8 mouse cellular contexts compared by ENCODE assay signal in the genomic region with DNA sequence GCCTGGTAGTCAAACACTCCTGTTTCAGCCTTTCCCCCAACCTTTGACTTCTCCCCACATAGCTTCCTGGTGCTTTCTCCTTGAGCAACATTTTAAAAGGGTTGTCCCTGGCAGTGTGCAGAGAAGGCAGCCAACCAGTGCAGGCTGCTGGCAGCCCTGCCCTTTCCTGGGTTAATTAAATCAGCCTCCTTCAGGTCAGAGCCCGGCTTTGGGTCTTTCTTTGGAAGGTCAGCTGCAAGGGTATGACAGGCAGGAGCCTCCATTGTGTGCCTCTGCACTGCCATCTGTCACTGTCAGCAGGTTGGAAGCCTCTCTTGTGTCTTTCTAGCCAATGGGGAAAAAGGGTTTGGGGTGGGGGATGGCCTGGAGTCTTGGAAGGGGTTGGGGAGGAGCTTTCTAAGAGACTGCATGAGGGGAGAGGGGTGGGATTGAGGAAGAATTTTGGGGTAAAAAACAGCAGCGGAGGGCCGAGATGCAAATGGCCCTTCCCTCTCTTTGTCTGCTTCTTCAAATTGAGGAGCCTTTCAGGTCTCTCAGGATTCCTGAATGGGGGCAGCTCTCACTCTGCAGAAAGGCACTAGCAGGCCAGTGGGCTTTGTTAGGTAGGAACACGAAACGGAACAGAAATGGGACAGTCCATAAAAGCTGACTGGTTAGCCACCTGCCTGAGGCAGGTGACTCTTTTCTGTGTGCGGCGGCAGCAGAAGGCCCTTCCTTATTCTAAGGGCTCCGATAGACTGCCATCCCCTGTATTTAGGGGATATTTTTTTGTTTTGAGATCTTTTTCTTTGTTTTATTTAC. TPM values are rescaled to one million over a fixed set of nuclear protein-coding genes. Genes with fewer than 3 reads are reported as not detected.
A peak's percentile ranks its signal among the peaks of the same experiment; 100 is the strongest.
DNase-seq lines count a peak whose midpoint lies in the region; ATAC-seq and TF ChIP-seq lines count a peak whose summit lies in the region.

No protein-coding gene starts in this region.

- H3K4me3 ChIP-seq in limb, embryonic 10.5 days, result peak overlapping the region; percentile 19; the same call in 1 of the 2 replicates
- peak overlapping the region; percentile 21 for H3K4me3 ChIP-seq in midbrain, embryonic 15.5 days
- H3K4me3 ChIP-seq in gastrocnemius, adult 2 months, result no peak overlapping the region

- peak overlapping the region; percentile 40 for H3K9ac ChIP-seq in midbrain, embryonic 15.5 days

- H3K36me3 ChIP-seq in limb, embryonic 10.5 days, result no peaks in the 10 kb centered on the region
- H3K36me3 ChIP-seq in midbrain, embryonic 15.5 days (replicated peaks), result no peaks in the 10 kb centered on the region

- H3K27me3 ChIP-seq in limb, embryonic 10.5 days (ENCODE audit: low read depth, poor library complexity, severe bottlenecking), result no peaks in the 10 kb centered on the region
- no peaks in the 10 kb centered on the region for H3K27me3 ChIP-seq in midbrain, embryonic 15.5 days (replicated peaks)

- H3K27ac ChIP-seq in limb, embryonic 10.5 days, result peak overlapping the region; percentile 76
- H3K27ac ChIP-seq in midbrain, embryonic 15.5 days, result peak overlapping the region; percentile 93
- no peak overlapping the region; the same call in 1 of the 2 replicates for H3K27ac ChIP-seq in gastrocnemius, adult 2 months

- no peak for TF ChIP-seq CTCF in gastrocnemius, adult 2 months (IDR thresholded peaks at IDR 0.05)

- WGBS in limb, embryonic 10.5 days, result 20% methylated on average over 8 of the region's 8 CpGs
- 7% methylated on average over 8 of the region's 8 CpGs for WGBS in midbrain, embryonic 15.5 days

- peak; percentile 64 for ATAC-seq in granulocyte monocyte progenitor cell, adult 5-6 weeks (replicated peaks; ENCODE audit: poor library complexity, severe bottlenecking)
- peak; percentile 78 for ATAC-seq in midbrain, embryonic 15.5 days (replicated peaks)

- H3K4me2 ChIP-seq in midbrain, embryonic 15.5 days, result peak overlapping the region; percentile 45

- intact Hi-C loops in gastrocnemius, adult 2 months (cut with DNase I), result no loop called here

- H3K9me3 ChIP-seq in limb, embryonic 10.5 days (replicated peaks), result no peaks in the 10 kb centered on the region
- H3K9me3 ChIP-seq in midbrain, embryonic 15.5 days, result no peaks in the 10 kb centered on the region

- DNase-seq in MN1 (ENCODE audit: low spot score), result peak; percentile 34
- DNase-seq in cerebellum, adult 11-12 months, result peak; percentile 70
- DNase-seq in limb, embryonic 10.5 days (ENCODE audit: low spot score), result peak; percentile 50
- DNase-seq in frontal cortex, postnatal 10 days (ENCODE audit: low spot score in 2 of 2), result no peak
- no peak for DNase-seq in gastrocnemius, adult 2 months
- no peak for DNase-seq in right cerebral cortex, postnatal 10 days (ENCODE audit: low spot score in 2 of 2)

- peaks cover 61% of the 10 kb centered on the region for H3K4me1 ChIP-seq in limb, embryonic 10.5 days
- peaks cover 84% of the 10 kb centered on the region for H3K4me1 ChIP-seq in midbrain, embryonic 15.5 days

RNA-seq across cellular contexts. Expression of gene Cemip2, which starts 6.4 kb away (rescaled TPM):
- total RNA-seq in granulocyte monocyte progenitor cell, adult 5-6 weeks (2014; fragmentation: Nextera tagmentation), result 10.1 and 13.9 TPM in 2 replicates
- 24.0 and 24.5 TPM in 2 replicates for total RNA-seq in granulocyte monocyte progenitor cell, adult 5-6 weeks (2017)
- 39.3 and 51.7 TPM in 2 replicates for polyA plus RNA-seq in limb, embryonic 10.5 days (2016; fragmentation: Nextera tagmentation; extraction: Ambion mirVana)
- polyA plus RNA-seq in midbrain, embryonic 15.5 days (2015; fragmentation: Nextera tagmentation; extraction: Ambion mirVana), result 39.9 and 41.6 TPM in 2 replicates
- 1 to 10 TPM; 6.9 to 8.8 TPM for total RNA-seq in gastrocnemius, adult 2 months (2021)

Comparison
In these comparisons a context has a peak if more than half of its experiments do, and no peak if none do; other contexts are left out.
1. DNase-seq: peak in MN1 (single experiment), cerebellum, adult 11-12 months (single experiment) and limb, embryonic 10.5 days (single experiment); none in frontal cortex, postnatal 10 days (0 of 2), gastrocnemius, adult 2 months (single experiment) and right cerebral cortex, postnatal 10 days (0 of 2).